Mouse (Mus musculus) cerebellum, adult 9-11 months (tissue): ENCODE data around the gene Mmp9.

ENCODE experiments used
- DNase-seq: peaks from one replicate; pipeline ENCODE4 v3.0.0; 2022

Gene Mmp9

DNA sequence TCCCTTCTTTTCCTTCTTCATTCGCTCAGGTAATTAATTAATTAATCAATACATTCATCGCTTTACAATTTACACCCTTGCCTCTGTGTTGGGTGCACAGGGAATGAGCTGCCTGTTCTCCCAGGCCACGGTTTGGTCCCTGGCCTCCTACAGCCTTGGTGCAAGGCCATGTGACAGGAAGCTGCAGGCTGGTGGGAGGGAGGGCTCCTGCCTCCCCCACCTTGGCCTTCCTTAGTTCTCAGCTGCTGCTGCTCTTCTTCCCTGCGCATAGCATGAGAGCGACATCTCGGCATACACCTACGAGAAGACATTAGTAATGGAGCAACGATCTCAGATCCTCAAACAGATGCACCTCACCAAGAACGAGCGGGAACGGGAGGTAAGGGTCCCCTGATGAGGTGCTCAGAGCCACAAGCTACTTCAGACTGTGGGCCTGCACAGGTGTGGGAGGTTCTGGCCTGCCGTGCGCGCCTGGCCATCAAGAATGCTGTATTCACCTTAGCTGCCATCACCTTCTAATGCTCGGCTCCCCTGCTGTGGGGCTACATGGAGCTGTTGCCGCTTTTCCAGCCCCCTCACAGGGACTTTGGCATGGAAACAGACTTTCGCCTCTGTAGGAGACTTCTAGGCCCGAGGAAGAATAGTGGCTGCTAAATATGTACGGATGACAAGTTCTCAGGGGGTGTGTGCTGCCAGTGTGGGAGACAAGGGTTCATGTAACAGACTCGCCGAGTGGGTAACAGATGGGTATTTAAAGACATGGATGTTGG, 54.3 kb downstream of the Mmp9 start:
- DNase-seq, result peak; percentile 59

DNA sequence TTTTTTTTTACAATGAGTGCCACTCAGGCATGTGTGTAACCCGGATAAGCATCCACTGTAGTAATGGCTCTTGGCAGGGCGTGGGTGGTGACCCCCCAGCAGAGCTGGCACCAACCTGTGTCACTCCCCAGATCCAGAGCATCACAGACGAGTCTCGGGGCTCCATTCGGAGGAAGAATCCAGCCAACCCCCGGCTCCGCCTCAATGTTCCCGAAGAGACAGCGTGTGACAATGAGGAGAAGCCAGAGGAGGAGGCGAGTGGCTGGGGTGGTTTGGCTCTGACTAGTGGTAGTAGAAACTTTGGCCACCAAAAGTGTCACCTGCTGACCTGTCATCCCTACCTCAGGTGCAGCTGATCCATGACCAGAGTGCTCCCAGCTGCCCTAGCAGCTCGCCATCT, 55.4 kb downstream of the Mmp9 start:
- peak; percentile 60 for DNase-seq

DNA sequence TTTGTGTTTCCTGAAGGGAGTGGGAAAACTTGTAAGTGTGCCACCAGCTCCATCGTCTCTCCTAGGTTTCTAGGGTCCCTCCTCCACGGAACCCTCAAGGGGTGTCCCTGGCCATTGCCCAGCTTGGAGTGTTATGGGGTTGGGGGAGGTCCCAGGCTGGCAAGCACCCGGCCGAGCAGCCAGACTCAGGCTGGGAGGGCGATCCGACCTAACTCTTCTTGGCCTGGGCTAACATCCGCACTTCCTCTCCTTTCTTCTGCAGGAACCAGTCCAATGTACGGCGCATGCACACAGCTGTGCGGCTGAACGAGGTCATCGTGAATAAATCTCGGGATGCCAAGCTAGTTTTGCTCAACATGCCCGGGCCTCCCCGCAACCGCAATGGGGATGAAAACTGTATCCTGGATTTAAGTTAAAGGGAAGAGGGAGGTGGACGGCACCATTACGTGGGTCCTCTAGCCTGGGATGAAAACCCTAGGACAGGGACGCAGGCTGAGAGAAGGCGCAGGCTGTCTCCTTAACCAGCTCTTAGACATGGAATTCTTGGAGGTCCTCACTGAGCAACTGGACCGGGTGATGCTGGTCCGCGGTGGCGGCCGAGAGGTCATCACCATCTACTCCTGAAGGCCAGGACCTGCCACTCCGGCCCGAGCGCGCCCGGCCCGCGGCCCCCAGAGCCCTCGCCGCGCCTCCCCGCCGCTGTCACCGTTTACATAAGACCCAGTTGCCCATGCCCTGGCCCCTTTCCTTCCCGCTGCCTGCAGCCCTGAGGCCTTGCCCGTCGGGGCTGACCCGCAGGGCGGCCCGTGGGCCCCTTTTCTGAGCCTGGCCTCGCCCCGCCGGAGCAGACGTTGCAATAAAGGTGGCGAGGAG, 56.5 kb downstream of the Mmp9 start:
- peak; percentile 40 for DNase-seq

DNA sequence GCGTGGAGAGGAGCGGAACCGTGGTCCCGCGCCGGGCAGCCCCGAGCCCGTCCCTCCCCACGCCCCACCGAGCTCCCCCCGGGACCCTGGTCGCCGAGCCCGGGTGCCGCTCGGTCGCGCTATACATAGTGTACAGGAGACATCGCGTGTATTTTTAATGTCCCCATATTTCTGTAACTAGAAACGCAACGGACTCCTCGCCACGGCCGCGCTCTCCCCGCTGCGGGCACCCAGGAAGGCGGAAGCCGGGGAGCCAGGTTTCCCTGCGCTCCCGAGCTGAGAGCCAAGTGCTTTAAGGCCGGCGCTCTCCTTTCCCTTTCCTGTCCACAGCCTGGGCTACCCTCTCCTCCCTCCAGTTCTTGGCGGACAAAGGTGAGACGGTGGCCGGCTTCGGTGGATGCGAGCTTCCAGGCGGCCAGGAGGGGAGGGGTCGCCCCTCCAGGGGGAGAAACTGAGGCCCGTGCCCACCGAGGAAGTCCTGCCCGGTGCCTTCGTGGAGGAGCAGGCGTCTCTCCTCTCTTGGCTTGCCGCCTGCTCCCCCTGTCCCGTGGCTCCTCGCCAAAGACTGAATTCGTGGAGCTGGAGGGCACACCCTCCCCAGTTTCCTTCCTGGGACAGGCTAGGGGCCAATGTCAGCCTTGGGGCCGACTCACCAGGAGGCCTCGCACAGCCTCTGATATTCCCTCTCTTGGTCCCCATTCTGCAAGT, 57.3 kb downstream of the Mmp9 start:
- peak; percentile 57 for DNase-seq

DNA sequence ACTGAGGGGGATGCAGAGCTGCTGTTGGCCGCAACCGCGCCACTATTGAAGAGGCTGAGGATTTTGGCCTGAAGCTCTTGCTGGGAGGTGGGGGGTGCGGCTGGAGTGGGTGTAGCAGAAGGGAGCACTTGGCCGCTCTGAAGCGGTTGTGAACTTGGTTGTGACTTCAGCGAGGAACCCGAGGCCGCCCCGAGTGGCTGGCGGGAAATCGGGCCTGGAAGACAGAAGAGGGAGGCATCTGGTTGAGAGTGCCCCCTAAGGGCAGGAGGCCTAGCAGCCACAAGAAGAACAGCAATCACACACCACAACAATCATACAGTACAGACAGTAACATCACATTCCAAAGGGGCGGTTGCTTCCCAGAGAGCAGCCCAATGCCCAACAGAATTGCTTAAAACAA, 61.4 kb downstream of the Mmp9 start:
- DNase-seq, result peak; percentile 37

DNA sequence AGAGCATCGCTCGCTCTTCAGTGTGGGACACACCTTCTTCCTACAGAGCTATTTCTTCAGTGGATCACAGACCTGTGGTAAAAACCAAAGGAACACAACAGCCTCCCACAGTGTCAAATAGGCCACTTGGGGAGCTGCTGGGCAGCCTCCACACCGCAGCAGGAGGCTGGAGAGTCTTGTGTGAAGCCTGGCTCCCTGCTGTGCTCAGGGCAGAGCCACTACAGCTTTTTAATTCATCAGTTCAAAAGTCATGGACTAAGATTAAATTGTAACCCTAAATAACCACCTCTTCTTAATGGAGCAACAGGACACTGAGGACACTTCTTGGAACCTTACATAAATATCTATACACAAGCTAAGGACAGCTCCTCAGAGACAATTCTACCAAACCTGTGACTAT, 62.5 kb downstream of the Mmp9 start:
- peak; percentile 33 for DNase-seq

DNA sequence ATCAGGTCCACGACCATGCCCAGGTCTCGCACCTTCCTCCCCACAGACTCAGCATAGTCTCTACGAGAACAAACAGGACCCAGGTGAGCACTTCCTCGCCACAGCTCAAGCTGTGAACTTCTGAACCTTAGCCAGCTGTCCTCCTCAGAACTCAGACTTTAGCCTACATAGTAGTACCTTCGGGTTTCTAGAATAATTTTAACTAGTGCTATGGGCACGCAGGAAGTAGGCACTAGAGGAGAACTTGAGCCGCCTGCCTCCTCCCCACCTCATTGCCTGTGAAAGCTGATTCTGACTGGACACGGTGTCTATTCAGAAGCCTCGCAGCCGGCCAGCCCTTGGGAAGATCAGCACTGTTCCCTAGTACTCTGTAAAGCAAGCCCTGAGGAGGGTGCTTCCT, 63.7 kb downstream of the Mmp9 start:
- DNase-seq, result no peak
